Mouse (Mus musculus) left cerebral cortex, postnatal 36 days (tissue): Measurements from ENCODE around the gene Sdk1. TPM values are rescaled to one million over a fixed set of nuclear protein-coding genes. Genes with fewer than 3 reads are reported as not detected.

Experiments
- DNase-seq, 2 experiments: peaks; one replicate each; pipeline ENCODE4 v3.0.0; 2021 to 2022; ENCODE audit warnings: low spot score in 2 of 2, mixed read lengths in 1 of 2
- intact Hi-C: fragments of 180-260 bp; cut with DNase I; formaldehyde crosslinking; loops from one replicate; pipeline ENCODE4 v1.15.1; 2025
- total RNA-seq, 2 experiments: library from RNA; stranded (reverse); gene quantifications; 2 replicates each; pipeline ENCODE4 v1.2.3; 2021

Sdk1 gene
- total RNA-seq, 2 experiments from 2014 or later = 12.5 to 16.0 TPM

DNA sequence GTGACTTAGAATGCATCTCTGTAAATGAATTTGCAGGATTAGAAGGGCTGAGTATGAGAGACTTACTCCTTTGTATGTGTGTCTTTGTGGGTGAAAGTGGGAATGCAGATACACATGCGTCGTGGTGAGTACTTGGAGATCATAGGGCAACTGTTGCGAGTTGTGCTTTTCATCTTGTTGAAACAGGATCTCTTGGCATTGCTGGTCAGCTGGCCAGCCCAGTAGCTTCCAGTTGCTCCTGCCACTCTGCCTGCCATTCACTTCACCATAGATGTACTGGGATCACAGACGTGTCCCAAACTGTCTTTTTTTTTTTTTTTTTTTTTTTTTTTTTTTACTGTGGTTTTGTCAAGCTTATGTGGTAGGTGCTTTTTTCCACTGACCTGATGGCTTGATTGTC is 606.4 kb downstream of the Sdk1 start:
- no peak for DNase-seq
- intact Hi-C loops = no loop called here

DNA sequence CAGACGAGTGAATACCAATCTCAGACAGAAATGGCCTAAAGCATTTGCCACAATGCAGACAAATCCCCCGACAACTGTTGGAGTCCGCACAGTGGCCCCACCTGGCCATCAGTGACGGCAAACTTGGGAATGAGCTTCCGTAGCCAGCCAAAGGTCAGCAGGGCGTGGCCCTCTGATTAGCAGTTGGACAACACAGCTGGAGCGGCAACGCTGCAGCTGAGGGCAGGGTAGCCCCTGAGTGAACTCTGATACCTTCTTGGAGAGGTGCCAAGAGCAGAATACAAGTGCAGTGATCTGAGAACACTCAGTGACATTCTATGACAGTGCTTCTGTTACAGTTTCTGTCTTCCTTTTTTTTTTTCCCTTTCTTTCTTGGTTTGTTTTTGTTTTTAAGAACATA is 610.9 kb downstream of the Sdk1 start:
- intact Hi-C loops = no loop called here
- no peak for DNase-seq

DNA sequence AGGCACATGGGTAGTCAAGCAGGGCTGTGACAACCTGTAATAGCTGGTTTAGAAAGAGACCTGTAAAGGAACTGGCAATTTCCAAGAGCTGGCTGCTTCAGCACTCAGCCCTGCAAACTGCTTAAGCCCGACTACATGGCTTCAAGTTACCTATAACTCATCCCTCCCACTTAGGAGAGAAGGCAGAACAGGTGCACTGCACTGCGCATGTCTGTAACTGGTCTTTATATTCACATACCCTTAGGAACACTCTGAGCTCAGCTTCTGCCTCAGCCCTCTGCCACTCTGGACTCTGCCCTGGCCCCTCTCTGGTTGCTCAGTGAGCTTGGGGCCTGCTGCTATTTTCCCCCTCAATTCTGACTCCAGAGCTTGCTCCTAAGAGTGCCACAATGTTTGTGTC is 615.2 kb downstream of the Sdk1 start:
- intact Hi-C loops = no loop called here
- DNase-seq = no peak

DNA sequence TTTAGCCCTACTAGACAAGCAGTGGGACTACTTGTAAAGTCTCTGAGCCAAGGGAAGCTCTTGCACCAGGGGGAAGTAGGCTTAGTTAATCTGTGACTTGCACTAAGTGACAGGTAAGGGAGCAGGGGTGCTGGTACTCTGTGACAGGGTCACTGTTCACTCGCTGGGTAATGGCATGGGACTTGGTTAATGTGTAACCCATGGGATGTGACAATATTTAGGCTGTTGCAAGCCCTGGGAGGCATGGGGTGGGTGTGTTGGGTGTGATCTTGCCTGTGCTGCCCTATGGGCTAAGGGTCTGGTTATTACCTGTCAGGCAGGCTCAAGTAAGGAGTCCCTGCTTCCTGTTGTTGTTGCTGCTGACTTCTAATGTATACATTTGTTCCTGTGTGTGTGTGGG is 616.5 kb downstream of the Sdk1 start:
- intact Hi-C loops = no loop called here
- DNase-seq = no peak

DNA sequence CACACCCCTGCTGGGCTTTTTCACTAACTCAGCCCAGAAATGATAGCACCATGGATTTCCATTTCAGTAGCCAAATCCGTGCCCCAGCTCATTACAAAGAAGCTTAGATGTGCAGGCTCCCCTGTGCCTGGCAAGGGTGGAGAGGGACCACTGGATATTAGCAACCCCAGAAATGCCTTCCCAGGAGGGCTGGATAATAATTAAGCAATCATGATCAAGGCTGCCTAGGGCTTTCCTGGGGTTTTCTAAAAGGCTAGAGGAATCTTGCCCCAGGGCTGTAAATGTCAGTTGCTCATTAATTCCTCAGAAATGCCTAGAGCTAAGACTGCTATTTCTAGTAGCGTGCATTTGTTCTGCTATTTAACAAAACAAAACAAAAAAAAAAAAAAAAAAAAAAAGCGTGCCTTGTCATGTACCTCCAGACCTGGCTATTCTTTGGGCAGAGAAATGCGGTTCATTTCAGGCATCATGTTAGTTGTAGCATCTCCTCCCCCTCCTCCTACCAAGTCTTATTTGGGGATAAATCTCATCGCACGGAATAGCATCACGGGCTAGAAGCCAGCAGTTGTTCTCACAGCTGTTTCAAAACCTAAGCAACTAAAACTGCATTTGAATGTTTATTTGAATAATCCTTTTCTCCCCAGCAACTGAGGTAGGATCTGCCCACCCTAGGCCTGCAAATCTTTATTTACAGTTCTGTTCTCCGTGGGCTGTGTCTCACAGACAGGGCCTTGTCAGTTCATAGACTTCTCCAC is 617.3 kb downstream of the Sdk1 start:
- intact Hi-C loops = no loop called here
- no peak for DNase-seq

DNA sequence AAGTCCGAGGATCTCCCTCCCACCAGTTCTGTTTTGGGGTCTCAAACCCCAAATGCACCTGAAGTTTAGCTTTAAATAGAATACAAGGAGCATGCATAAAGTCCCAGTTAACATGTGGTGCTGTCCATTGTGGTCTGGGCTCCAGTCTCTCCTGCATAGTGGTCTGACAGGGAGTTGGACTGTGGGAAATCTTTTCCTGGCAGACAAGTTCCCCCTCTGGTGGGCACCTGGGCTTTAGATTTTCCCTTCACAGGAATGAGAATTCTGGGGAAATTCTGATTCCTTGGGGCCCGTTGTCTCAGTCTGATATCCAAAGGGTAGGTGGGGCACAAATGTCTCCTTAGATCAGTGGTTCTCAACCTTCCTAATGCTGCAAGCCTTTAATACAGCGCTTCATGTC is 624.8 kb downstream of the Sdk1 start:
- DNase-seq = no peak
- intact Hi-C loops = no loop called here

DNA sequence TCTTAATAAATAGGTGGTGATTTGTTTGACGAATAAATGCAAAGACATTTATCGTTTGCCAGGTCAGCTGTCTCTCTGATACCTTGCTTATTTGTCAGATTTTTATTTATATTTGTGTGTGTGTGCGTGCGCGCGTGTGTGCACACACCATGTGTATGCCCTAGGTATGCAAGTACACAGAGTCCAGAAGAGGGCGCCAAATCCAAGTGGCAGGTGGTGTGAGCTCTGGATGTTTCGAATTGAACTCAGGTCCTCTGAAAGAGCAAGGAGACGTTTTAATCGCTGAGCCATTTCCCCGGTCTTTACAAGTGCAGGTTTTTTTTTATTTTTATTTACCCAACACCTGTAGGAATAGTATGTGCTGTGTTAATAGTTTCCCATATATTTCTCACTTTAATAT is 632.5 kb downstream of the Sdk1 start:
- intact Hi-C loops = no loop called here
- DNase-seq = no peak

DNA sequence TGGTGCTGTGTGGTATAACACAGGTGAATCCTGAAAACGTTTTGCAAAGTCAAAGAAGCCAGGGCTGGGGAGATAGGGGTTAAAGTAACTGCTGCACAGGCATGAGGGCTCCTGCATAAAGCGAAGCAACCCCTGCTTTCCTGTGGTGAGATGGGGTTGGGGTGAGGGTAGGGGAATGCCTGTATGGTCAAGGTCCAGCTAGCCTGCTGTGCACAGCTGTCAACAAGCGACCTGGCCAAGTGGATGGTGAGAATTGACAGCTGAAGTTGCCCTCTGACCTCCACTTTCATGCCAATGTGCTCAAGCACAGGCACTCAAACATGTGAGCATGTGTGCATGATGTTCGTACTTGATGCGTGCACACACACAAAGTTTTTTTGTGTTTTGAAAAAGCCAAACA is 639.4 kb downstream of the Sdk1 start:
- no peak for DNase-seq
- intact Hi-C loops = no loop called here

DNA sequence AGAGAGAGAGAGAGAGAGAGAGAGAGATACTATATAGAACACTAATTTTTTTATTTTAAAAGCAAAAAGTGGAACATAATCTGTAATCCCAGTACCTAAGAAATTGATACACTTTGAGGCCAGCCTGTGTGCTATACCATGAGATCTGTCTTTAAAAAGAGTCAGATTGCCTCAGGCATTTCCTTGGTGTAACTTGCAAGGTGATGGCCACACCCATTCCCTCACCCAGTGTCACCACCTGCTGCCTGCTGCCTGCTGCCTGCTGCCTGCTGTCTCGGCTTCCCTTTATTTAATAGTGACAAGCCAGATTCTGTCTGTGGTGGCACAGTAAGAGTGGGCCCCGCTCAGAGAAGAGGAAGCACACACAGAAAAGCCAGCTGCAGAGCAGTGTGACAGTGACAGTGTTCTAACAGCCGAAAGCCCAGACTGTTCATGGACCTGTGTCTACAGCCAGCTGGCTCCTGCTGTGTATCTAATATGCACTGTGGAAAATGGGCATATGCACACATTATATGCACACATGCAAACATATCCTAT is 642.9 kb downstream of the Sdk1 start:
- no peak for DNase-seq
- intact Hi-C loops = no loop called here

DNA sequence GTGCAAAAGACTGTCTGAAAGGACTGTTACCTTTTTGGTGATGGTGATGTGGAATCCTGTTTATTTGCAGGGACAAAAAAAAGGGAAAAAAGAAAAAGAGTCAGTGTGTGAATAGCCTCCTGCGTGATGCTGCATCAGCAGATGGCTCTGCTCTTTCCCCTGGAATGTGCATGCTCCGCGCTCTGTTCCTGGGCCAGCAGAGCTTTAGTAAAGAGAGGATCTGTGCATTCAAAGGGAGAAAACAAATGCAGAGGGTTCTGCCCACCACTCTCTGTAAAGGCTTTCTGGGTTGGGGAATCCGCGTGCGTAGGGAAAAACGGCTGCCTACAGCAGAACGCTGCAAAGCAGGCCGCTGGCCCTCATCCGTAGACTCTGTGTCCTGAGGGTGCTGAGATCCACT is 644.7 kb downstream of the Sdk1 start:
- DNase-seq = no peak
- intact Hi-C loops = no loop called here

DNA sequence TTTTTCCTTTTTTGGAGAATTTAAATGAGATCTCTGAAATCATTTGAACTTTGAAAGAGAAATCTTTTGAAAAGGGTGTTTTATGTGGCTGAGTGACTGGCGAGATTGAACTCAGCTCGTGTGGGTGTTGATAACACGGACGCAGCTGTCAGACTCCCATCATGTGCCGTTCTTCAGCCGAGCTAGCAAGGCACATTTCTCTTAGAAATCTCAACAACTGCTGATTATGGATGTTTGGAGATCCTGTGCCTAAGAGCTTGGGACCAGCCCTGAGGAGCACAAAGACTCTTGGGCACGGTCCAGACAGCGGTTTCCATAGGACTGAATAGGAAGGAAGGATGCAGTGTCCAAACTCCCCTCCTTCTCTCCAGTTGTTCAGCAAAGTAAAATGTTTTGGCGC is 648.5 kb downstream of the Sdk1 start:
- DNase-seq = no peak
- intact Hi-C loops = no loop called here

DNA sequence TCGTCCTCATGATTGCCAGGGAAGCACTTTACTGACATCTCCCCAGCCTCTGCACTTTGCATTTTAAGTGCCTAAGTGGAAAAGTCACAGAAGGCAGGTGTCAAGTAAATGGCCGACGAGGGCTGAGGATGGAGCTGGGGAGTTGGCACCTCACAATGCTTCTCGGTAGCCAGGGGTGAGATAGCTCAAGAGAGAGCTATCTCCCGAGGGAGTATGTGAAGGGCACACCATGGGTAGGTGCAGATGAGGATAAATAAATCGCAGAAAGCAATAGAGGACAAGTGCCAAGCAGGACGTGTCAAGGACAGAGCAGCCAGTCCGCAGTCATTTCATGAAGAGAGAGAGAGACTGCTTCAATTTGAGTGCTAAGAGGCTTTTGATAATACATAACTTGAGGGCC is 655.1 kb downstream of the Sdk1 start:
- intact Hi-C loops = no loop called here
- DNase-seq = no peak

DNA sequence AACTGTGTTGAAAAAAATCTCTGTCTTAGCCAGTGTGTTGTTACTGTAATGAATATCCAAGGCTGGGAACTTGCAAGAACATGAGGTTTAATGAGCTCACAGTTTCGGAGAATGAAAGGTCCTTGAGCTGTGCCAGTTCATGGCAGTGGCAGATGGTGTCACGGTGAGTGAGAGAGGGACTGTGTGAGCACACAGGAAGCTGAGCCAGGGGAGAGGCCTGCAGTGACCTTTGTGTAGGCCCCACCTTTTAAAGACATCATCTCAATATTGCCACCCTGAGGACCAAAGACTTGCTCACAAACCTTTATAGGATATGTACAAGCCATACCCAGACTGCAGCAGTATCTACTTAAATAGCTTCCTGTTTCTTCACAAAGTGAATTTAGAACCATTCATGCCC is 656.2 kb downstream of the Sdk1 start:
- intact Hi-C loops = no loop called here
- no peak for DNase-seq

DNA sequence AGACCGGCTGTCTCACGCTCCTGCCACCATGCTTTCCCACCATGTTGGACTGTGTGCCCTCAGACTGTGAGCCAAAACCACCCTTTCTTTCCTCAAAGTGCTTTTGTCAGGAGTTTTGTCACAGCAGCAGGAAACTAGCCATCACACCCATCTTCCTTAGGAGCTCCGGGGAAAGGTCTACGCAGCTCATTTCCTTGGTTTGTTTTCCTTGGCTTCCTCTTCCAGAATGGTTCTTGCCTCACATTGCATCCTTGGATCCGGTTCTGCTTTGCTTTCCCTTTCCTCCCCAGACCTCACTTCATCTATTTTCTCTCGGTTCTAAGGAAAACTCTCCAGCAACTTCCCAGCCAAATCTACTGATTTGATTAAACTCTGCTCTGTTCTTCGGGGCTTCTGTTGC is 658.5 kb downstream of the Sdk1 start:
- DNase-seq = no peak
- intact Hi-C loops = loop anchor here (10.0 kb wide), 1 partner anchor 415 kb away; no protein-coding TSS in a partner anchor

DNA sequence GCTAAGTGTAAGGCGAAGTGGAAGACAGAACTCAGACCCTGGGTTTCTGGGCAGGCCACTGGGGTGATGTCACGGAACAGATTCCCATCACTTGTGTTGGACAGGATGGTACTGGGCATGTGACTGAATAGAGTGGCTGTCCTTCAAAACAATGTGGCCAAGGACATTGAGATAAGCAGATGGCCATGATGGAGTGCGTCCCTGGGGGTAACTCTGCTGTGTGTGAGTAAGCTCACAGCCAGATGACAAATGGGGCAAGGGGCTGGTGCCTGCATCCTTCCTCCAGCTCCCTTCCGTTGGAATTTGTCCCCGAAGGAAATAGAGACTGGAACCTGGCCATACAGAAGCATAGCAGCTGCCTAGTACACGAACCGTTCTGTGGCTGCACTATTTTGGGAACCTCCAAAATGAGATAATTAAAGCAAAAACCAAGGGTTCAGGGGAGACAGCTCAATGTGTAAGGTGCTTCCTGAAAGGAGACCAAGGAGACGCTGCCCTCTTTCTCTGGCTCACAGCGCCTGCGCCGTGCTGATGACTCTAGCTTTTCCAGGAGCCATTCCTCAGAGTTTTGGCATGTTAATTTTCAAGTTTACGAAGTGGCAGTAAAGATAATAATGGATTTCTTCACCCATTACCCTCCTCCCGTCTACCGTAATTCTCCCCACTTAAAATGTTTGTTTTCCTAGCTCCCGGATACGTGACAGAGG is 661.4 kb downstream of the Sdk1 start:
- no peak for DNase-seq
- intact Hi-C loops = loop anchor here (10.0 kb wide), 1 partner anchor 412 kb away; no protein-coding TSS in a partner anchor

DNA sequence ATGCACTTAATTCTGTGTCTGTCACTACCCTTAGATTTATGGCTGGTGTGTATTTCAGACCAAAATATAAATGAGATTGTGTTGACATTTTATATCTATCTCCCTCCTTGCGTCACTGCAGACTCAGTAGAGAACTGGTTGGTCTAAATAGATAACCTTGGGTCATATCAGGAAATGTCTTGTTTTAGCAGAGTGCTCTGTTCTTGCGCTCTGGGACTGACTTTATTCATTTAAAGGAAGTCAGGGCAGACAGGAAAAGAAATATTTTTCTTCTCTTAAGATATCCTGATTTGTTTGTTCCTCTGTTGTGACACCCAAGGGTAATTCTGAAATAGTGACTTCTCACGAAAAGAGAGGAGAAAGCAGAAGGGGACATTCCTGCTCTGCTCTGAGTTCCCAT is 669.2 kb downstream of the Sdk1 start:
- intact Hi-C loops = no loop called here
- no peak for DNase-seq

DNA sequence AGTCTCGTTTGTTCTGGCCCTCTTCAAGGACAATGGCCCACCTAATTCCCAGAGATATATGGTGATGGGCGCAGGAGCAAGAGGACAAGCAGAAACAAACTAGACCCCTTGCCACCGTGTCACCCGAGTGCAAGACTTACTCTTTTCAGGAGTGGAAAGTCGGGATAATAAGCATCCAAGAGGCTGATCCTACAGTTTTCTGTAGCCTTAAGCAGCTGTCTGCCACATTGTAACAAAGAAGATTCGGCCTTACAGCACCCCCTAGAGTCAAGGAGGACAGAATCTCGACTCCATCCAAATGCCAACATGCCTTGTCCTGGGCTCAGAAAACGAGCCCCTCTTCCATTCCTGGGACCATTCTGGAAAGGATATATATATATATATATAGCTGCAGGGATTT is 669.6 kb downstream of the Sdk1 start:
- intact Hi-C loops = no loop called here
- no peak for DNase-seq

DNA sequence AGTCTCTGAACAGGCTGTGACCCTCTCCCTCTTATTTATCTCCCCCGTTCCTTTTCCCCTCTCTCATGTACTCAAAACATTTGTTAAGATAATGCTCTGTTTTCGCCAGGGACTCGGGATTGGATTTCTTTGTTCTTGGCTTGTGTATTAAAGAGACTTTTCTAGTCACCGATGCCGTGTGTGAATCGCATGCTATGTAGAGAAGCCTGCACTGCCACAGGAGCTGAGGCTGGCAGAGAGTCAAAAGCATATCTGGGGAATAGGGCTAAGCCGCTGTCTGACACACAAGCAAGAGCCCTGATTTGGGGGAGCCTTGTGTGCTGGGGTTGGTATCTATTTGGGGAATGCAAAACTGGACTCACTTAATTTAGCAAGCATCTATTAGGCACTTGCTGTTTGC is 671.6 kb downstream of the Sdk1 start:
- intact Hi-C loops = no loop called here
- no peak for DNase-seq

DNA sequence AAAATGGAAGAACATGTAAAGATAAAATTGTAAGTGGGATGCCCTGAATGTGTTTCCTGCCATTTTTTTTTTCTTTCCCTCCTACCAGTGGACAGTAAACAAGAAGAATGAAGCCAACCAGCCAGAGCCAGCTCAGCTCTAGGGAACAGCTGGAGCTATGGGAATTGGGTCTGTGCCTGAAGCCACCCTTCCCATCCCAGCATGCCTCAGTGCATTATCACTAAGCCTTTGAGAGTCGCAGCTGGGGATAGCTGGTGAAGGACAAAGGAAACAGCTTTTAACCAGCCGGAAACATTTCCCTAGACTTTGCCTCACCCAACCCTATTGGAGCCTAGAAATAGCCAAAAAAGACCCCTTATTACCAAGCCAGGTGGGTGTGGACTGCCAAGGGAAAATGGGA is 675.7 kb downstream of the Sdk1 start:
- DNase-seq = no peak
- intact Hi-C loops = no loop called here

DNA sequence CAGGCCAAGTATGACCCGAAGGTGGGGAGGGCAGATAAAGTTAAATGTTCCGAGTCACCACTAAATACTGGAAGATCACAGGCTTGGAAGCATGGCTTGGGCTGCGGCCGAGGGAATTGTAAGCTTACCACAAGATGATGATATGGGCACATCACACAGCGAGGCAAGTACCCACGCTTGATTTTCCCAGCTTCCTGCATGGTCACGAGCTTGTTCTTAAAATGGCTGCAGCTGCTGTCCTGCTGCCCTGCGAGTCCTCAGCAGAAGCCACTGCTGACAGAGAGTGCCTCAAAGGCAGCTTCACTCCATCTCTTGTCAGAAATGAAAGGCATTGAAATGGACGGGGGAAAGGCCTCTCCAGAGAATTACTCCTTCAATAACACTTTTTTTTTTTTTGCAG is 697.7 kb downstream of the Sdk1 start:
- intact Hi-C loops = no loop called here
- DNase-seq = no peak

DNA sequence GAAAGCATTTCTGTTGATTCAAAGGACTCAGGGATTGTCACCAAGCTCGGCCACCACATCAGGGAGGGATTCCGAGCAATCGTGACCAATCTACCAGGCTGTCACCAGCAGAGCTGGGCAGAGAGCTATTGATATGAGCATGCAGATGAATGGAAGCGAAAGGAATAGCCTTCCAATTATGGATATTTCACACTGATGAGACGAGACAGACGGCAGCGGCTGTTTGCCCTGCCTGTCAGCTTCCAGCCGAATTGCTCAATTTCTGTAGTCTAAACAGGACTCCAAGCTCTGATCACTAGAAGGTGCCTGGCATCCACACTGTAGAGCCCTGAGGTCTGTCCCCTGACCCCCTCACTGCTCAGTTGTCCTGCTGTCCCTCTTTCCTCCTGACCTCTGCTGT is 699.3 kb downstream of the Sdk1 start:
- no peak for DNase-seq
- intact Hi-C loops = no loop called here
